Mouse (Mus musculus) heart, adult 2 months (tissue): ENCODE data around the gene Extl2. TPM values are rescaled to one million over a fixed set of nuclear protein-coding genes. Genes with fewer than 3 reads are reported as not detected.
A peak's percentile ranks its signal among the peaks of the same experiment; 100 is the strongest.

ENCODE experiments used
- DNase-seq, 2 experiments: peaks; one replicate each; pipeline ENCODE4 v3.0.0; 2021
- H3K27ac ChIP-seq: fragments of 200-600 bp; 2 replicates; pipeline ENCODE4 v1.8.1; 2022
- H3K27me3 ChIP-seq: fragments of 200-500 bp; 2 replicates; pipeline ENCODE4 v1.6.1; 2012; ENCODE audit warnings: mild to moderate bottlenecking, low read length, inconsistent platforms, mixed read lengths; ENCODE audit not compliant: control insufficient read depth, insufficient read depth
- H3K36me3 ChIP-seq: fragments of 200-500 bp; 2 replicates; pipeline ENCODE4 v1.6.1; 2012; ENCODE audit warnings: low read length, inconsistent platforms; ENCODE audit not compliant: control insufficient read depth, insufficient read depth
- H3K4me1 ChIP-seq: fragments of 200-500 bp; 2 replicates; pipeline ENCODE4 v1.6.1; 2011; ENCODE audit warnings: low read length; ENCODE audit not compliant: control insufficient read depth, insufficient read depth
- H3K4me3 ChIP-seq: fragments of 200-600 bp; 2 replicates; pipeline ENCODE4 v1.8.1; 2022
- H3K79me2 ChIP-seq: fragments of 200-500 bp; replicated peaks from 2 replicates; pipeline ENCODE4 v1.6.1; 2012; ENCODE audit warnings: mild to moderate bottlenecking, inconsistent platforms, low read length, moderate library complexity, mixed read lengths; ENCODE audit not compliant: control insufficient read depth, insufficient read depth
- H3K9ac ChIP-seq: fragments of 200-500 bp; 2 replicates; pipeline ENCODE4 v1.6.1; 2012; ENCODE audit warnings: low read depth, mild to moderate bottlenecking, control low read depth, inconsistent platforms, low read length, mixed read lengths
- CTCF ChIP-seq: fragments of 200-600 bp; IDR thresholded peaks from 2 replicates; pipeline ENCODE4 v1.8.1; 2022; ENCODE audit warnings: antibody characterized with exemption, mild to moderate bottlenecking, moderate library complexity
- EP300 ChIP-seq: fragments of 200-500 bp; IDR thresholded peaks from 2 replicates; pipeline ENCODE4 v1.6.1; 2011; ENCODE audit warnings: low read depth, low read length, control low read depth; ENCODE audit not compliant: insufficient read depth
- POLR2A ChIP-seq: fragments of 200-500 bp; IDR thresholded peaks from 2 replicates; pipeline ENCODE4 v1.6.1; 2011; ENCODE audit warnings: mild to moderate bottlenecking, low read depth, low read length, control low read depth; ENCODE audit not compliant: insufficient read depth
- WGBS: fragments of 180-500 bp; shearing (Covaris S2); methylation state at CpG from one replicate; pipeline ENCODE4 v1.1.7; 2018; 5-methylcytosine and 5-hydroxymethylcytosine counted together
- intact Hi-C: fragments of 180-260 bp; cut with DNase I; formaldehyde crosslinking; loops from one replicate; pipeline ENCODE4 v1.15.1; 2025
- polyA plus RNA-seq: library from polyadenylated mRNA; depleted of rRNA; stranded (reverse); fragments of >200 nt; gene quantifications from 2 replicates; pipeline ENCODE4 v1.2.3, GENCODE M21; 2012
- total RNA-seq, 2 experiments: library from RNA; stranded (reverse); gene quantifications; 2 replicates each; pipeline ENCODE4 v1.2.3; 2021

The Extl2 gene
- total and polyA plus RNA-seq, 3 experiments: 11.6 to 15.9 (median 14.1) TPM

- intact Hi-C loops: no loop called here
- H3K27me3 ChIP-seq: no peaks in the 10 kb centered on the region
- peaks cover 2% of the 10 kb centered on the region; the same call in 1 of the 2 replicates for H3K4me1 ChIP-seq
- TF ChIP-seq POLR2A: no peak
- TF ChIP-seq CTCF: no peak
- no peak for TF ChIP-seq EP300
- H3K36me3 ChIP-seq: peaks cover 3% of the 10 kb centered on the region; the same call in 1 of the 2 replicates
- H3K9ac ChIP-seq: no peak overlapping the region
- 81% methylated on average over 10 of the region's 10 CpGs for WGBS
- H3K27ac ChIP-seq: no peak overlapping the region
- 0 out of 2 replicates have a peak, but pooled peaks cover 1% of the 10 kb centered on the region for H3K79me2 ChIP-seq
- no peak overlapping the region for H3K4me3 ChIP-seq
- DNase-seq: no peak
These were observed 14.2 kb upstream of the Extl2 start for GRCm38 (mm10) chr3:115993025-115993424.

DNA sequence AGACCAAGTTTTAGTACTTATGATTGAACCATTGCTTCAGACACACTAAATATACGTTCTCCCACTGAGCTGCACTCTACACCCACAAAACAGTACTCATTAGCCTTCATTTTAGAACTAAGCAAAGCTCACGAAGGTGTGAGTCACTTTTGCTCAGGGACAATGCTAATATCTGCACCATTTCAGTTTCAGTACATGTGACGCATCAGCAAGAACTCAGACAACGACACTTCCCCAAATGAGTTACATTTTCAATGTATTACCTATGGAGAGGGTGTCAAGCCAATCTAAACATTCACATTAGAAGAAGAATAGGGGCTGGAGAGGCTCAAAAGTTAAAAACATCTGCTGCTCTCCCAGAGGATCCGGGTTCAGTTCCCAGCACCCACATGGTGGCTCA, 10.3 kb upstream of the Extl2 start:
- H3K9ac ChIP-seq: no peak overlapping the region
- intact Hi-C loops: no loop called here
- no peak for TF ChIP-seq CTCF
- no peak for TF ChIP-seq EP300
- no peak for TF ChIP-seq POLR2A
- peaks cover 2% of the 10 kb centered on the region; the same call in 1 of the 2 replicates for H3K36me3 ChIP-seq
- no peak overlapping the region for H3K27ac ChIP-seq
- no peak overlapping the region for H3K4me3 ChIP-seq
- H3K79me2 ChIP-seq: peaks cover 3% of the 10 kb centered on the region; the same call in 1 of the 2 replicates
- WGBS: 88% methylated on average over 5 of the region's 5 CpGs
- H3K4me1 ChIP-seq: no peaks in the 10 kb centered on the region
- DNase-seq: no peak
- H3K27me3 ChIP-seq: no peaks in the 10 kb centered on the region

DNA sequence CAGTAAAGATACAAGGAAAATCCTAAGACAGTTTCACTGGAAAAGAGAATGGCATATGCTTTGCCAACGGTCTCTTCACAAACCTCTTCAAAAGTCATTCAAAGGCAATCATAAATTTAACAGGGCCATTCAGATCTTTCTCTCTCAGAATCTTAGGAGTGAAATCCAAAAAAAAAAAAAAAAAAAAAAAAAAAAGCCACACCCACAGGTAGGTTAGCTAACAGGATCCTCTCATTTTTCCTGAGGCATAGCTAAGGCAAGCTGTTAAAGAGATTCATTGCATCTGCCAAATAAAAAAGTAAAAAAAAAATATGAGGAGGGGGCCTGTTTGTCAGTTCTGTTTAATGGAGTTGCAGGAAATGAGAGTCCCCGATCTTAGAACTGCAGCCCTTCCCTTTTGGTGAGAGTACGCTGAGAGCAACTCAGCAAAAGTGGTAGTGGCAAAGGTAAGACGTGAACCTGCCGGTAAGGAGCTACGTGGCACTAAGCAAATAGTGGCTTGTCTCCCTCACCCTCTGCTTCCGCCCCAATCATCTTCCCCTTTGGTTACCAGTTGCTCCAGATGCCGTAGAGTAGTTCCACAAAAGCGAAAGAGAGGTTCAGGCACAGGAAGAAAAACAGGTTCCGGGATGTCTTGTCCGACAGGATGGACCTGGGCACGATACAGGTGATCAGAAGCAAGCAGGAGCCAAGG, 831 bp upstream of the Extl2 start:
- TF ChIP-seq EP300: no peak
- no peak for TF ChIP-seq POLR2A
- TF ChIP-seq CTCF: no peak
- Histone ChIP-seq H3K79me2 (no peaks in the 10 kb centered on the region), H3K36me3 (peaks cover 6% of the 10 kb centered on the region), H3K27me3 (no peaks in the 10 kb centered on the region), H3K27ac (peak overlapping the region; percentile 73), H3K4me1 (peaks cover 3% of the 10 kb centered on the region), H3K4me3 (peak overlapping the region; percentile 94), H3K9ac (peak overlapping the region; percentile 74)
- WGBS: 6% methylated on average over 12 of the region's 12 CpGs
- no peak for DNase-seq
- intact Hi-C loops: no loop called here

DNA sequence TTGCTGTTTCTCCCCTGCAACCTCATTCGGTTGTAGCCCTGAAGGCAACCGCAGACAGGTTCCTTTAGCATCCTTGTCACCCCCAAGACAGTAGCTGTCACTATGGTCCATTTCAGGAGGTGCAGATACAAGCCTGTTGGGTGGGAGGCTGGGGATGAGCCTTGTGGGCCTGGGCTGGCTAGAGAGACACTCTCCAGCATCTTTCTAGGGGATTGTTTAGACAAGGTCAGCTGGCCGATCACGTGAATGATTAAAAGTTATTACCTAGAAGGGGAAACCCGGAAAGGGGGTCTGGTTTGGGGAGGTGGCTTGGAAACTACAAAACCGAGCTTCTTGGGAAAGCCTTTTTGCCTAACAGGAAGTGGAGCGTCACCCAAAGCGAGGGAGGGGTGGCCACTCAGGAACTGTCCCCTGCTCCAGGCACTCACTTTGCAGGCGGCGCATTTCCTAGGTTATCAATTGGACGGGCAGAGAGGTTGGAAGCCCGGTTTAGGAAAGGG, 729 bp downstream of the Extl2 start:
- peak; percentile 78 to 82 for DNase-seq
- peak overlapping the region; percentile 73 for H3K27ac ChIP-seq
- peaks cover 3% of the 10 kb centered on the region for H3K4me1 ChIP-seq
- H3K27me3 ChIP-seq: no peaks in the 10 kb centered on the region
- TF ChIP-seq CTCF (no peak), POLR2A (peak; percentile 47)
- WGBS: under 1% methylated on average over 12 of the region's 12 CpGs
- peak overlapping the region; percentile 75 for H3K9ac ChIP-seq
- peaks cover 5% of the 10 kb centered on the region for H3K36me3 ChIP-seq
- H3K4me3 ChIP-seq: peak overlapping the region; percentile 94
- intact Hi-C loops: no loop called here
- H3K79me2 ChIP-seq: no peaks in the 10 kb centered on the region

GRCm38 (mm10) chr3:116009622-116010344, 2.5 kb downstream of the Extl2 start:
- intact Hi-C loops: no loop called here
- 86% methylated on average over 17 of the region's 17 CpGs for WGBS
- no peak overlapping the region for H3K27ac ChIP-seq

GRCm38 (mm10) chr3:116014901-116015300, 7.6 kb downstream of the Extl2 start:
- H3K27ac ChIP-seq: no peak overlapping the region
- H3K9ac ChIP-seq: no peak overlapping the region
- no peaks in the 10 kb centered on the region for H3K36me3 ChIP-seq
- TF ChIP-seq EP300 (no peak), POLR2A (no peak), CTCF (no peak)
- 84% methylated on average over 6 of the region's 6 CpGs for WGBS
- no peaks in the 10 kb centered on the region for H3K27me3 ChIP-seq
- no peaks in the 10 kb centered on the region for H3K4me1 ChIP-seq
- intact Hi-C loops: no loop called here
- H3K79me2 ChIP-seq: no peaks in the 10 kb centered on the region; the same call in 1 of the 2 replicates
- no peak for DNase-seq
- H3K4me3 ChIP-seq: no peak overlapping the region

More at GRCm38 (mm10) chr3:116009622-116010344, 2.5 kb downstream of the Extl2 start:
- no peak overlapping the region for H3K9ac ChIP-seq
- H3K4me1 ChIP-seq: peaks cover 3% of the 10 kb centered on the region
- H3K27me3 ChIP-seq: no peaks in the 10 kb centered on the region
- peaks cover 5% of the 10 kb centered on the region for H3K36me3 ChIP-seq
- H3K79me2 ChIP-seq: no peaks in the 10 kb centered on the region; the same call in 1 of the 2 replicates
- DNase-seq: no peak
- no peak overlapping the region for H3K4me3 ChIP-seq
- no peak for TF ChIP-seq POLR2A
- TF ChIP-seq EP300: no peak
- TF ChIP-seq CTCF: no peak
